Mouse (Mus musculus) neural tube, embryonic 13.5 days (tissue): ENCODE data around the gene Gm6096. TPM values are rescaled to one million over a fixed set of nuclear protein-coding genes. Genes with fewer than 3 reads are reported as not detected.
A peak's percentile ranks its signal among the peaks of the same experiment; 100 is the strongest.
"Not testable (repeated sequence)": the region's sequence is repeated elsewhere in the genome, so short reads cannot be mapped to it uniquely, and the experiment has no call there.

Source experiments
- ATAC-seq: fragments of 200-750 bp; cut with Nextera tagmentation; 2 replicates; pipeline ENCODE4 v1.8.0; 2017; ENCODE audit warnings: low read depth, mild to moderate bottlenecking, moderate TSS enrichment, moderate library complexity
- H3K27ac ChIP-seq: fragments of 300-500 bp; sonication (generic); replicated peaks from 2 replicates; pipeline ENCODE4 v1.5.1; 2015; ENCODE audit warnings: moderate library complexity, mild to moderate bottlenecking, inconsistent platforms
- H3K27me3 ChIP-seq: fragments of 300-500 bp; sonication (generic); 2 replicates; pipeline ENCODE4 v1.6.1; 2015; ENCODE audit warnings: mild to moderate bottlenecking, inconsistent platforms
- H3K36me3 ChIP-seq: fragments of 300-500 bp; sonication (generic); 2 replicates; pipeline ENCODE4 v1.6.1; 2015; ENCODE audit warnings: mild to moderate bottlenecking, inconsistent platforms
- H3K4me1 ChIP-seq: fragments of 300-500 bp; sonication (generic); replicated peaks from 2 replicates; pipeline ENCODE4 v1.6.1; 2015; ENCODE audit warnings: inconsistent platforms
- H3K4me2 ChIP-seq: fragments of 300-500 bp; sonication (generic); 2 replicates; pipeline ENCODE4 v1.6.1; 2015; ENCODE audit warnings: inconsistent platforms, mild to moderate bottlenecking, moderate library complexity
- H3K4me3 ChIP-seq: fragments of 300-500 bp; sonication (generic); 2 replicates; pipeline ENCODE4 v1.5.1; 2015; ENCODE audit warnings: mild to moderate bottlenecking, inconsistent platforms
- H3K9ac ChIP-seq: fragments of 300-500 bp; sonication (generic); 2 replicates; pipeline ENCODE4 v1.6.1; 2015; ENCODE audit warnings: moderate library complexity, mild to moderate bottlenecking, inconsistent platforms
- H3K9me3 ChIP-seq: fragments of 300-500 bp; sonication (generic); 2 replicates; pipeline ENCODE4 v1.6.1; 2016; ENCODE audit warnings: inconsistent platforms
- WGBS: fragments of 180-500 bp; shearing (Covaris S2); methylation state at CpG from one replicate; pipeline ENCODE4 v1.1.7; 2015; 5-methylcytosine and 5-hydroxymethylcytosine counted together
- polyA plus RNA-seq: library from polyadenylated mRNA; unstranded; fragments of >200 nt; fragmentation: Nextera tagmentation; extraction: Ambion mirVana; gene quantifications from 2 replicates; pipeline ENCODE4 v1.2.1, GENCODE M21; 2015

Gene Gm6096
- polyA plus RNA-seq, result not detected in 2 replicates

DNA sequence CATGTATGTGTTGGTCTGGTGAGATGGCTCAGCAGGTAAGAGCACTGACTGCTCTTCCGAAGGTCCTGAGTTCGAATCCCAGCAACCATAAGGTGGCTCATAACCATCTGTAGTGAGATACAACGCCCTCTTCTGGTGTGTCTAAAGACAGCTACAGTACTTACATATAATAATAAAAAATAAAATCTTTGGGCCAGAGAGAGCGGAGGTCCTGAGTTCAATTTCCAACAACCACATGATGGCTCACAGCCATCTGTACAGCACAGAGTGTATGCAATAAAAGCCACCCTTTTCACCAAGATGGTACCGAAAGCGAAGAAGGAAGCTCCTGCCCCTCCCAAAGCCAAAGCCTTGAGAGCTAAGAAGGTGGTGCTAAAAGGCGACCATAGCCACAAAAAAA, at the start of gene Gm6096:
Gm6096 (plus strand) TSS at position 301 of the 400 bp plus-strand sequence.
- Histone ChIP-seq H3K4me1 (no peaks in the 10 kb centered on the region), H3K4me3 (no peak within 1 kb of the TSS), H3K4me2 (no peak within 1 kb of the TSS), H3K9me3 (no peaks in the 10 kb centered on the region), H3K36me3 (peaks cover 62% of the 10 kb centered on the region), H3K9ac (no peak within 1 kb of the TSS), H3K27me3 (no peaks in the 10 kb centered on the region), H3K27ac (no peak within 1 kb of the TSS)
- 94% methylated on average over 7 of the region's 7 CpGs for WGBS
- ATAC-seq, result no peak

DNA sequence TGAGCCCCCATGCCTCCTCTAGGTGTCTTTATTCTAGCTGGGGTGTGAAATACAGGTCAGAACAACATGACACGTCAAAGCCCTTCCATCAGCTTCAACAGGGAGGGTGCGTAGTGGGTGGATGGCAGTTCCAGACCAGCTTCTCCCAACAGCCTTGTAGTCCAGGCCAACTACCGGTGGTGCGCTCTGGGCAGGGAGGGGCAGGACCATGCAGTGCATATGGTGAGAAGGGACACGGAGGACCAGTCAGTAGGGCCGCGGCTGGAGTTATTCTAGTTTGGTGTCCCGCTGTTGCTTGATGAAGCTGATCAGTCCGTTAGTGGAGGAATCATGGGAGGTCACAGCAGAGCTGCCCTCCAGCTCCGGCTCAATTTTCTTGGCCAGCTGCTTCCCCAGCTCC, 48.7 kb upstream of the Gm6096 start:
- H3K27me3 ChIP-seq, H3K4me2 ChIP-seq, ATAC-seq, H3K4me3 ChIP-seq, H3K27ac ChIP-seq, H3K9ac ChIP-seq, H3K9me3 ChIP-seq, H3K4me1 ChIP-seq: not testable (repeated sequence)
- H3K36me3 ChIP-seq, result peaks cover 69% of the 10 kb centered on the region
- WGBS, result 86% methylated on average over 10 of the region's 10 CpGs

DNA sequence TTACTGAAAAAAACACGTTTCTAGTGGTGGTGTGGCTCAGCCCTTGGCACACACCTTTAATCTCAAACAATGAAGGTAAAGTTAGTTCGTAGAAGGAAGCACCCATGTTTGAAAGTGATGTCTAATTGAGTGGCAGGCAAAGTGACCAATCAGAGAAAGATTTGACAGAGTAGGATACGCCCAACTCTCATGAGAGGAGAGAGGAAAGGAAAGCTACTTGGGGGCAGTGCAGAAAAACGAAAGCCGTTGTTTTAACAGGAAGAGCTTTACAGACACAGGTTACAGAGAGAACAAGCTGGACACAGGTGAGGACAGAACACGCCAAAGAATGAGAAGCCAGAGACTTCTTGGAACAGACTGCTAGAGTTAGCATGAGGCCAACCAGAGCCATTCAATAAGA, 44.5 kb upstream of the Gm6096 start:
- Histone ChIP-seq H3K4me3 (no peak overlapping the region), H3K9ac (no peak overlapping the region), H3K27me3 (no peaks in the 10 kb centered on the region), H3K4me1 (no peaks in the 10 kb centered on the region), H3K4me2 (no peak overlapping the region), H3K27ac (no peak overlapping the region), H3K36me3 (peaks cover 100% of the 10 kb centered on the region), H3K9me3 (no peaks in the 10 kb centered on the region)
- no peak for ATAC-seq
- 93% methylated on average over 6 of the region's 6 CpGs for WGBS

DNA sequence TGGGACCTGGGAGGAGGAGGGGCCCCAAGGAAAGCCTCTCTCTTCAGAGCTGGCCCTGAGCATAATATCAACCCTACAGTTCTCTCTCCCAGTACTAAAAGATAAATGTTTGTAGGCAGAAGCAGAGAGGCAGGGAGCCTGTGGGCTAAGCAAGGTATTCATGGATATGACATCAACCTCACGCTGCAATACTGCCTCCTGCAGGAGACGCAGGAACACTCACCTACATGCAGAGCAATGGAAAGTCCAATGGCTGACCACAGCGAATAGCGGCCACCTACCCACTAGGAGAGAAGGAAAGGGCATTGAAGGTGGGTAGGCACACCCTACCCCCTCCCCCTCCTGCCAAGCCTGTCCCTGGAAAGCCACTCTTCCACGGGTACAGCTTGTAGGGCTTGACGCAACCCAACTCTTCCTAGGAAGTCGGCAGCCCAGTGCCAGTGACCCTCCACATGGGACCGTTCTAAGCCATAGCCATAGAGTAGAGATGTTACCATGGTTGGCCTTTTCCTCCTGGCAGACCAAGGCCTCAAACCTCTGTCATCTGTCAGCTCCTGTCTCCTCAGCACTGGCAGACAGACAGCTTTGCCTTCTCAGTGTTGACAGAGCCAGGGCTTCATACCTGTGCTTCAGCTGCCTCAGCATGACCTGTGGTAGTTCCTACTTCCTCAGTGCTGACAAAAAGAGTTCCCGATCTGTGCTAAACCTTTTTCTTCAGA, 42.7 kb upstream of the Gm6096 start:
- H3K9me3 ChIP-seq, result no peaks in the 10 kb centered on the region
- H3K27me3 ChIP-seq, result no peaks in the 10 kb centered on the region
- no peak overlapping the region for H3K9ac ChIP-seq
- 93% methylated on average over 9 of the region's 9 CpGs for WGBS
- H3K4me3 ChIP-seq, result no peak overlapping the region
- peaks cover 100% of the 10 kb centered on the region for H3K36me3 ChIP-seq
- H3K27ac ChIP-seq, result no peak overlapping the region
- H3K4me1 ChIP-seq, result no peaks in the 10 kb centered on the region
- no peak for ATAC-seq
- H3K4me2 ChIP-seq, result no peak overlapping the region

DNA sequence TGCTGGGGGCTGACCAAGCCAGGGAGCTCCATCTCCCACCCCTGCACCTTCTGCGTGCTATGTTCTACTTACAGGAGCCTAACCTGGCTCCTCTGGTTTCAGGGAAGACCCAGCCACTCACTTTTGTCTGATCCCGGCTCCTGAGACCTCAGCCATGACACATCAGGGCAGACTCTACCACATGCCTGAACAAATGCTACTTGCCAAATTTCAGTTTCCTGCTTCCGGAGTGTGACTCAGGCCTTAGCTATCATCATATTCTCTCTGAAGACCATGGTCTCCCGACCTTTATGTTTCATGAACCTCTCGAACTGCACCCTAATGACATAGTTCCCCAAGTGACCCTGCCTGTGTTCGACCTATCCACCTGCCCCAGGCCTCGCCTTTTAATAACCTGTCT, 37.6 kb upstream of the Gm6096 start:
- H3K4me2 ChIP-seq, result no peak overlapping the region
- H3K27ac ChIP-seq, result no peak overlapping the region
- H3K9me3 ChIP-seq, result no peaks in the 10 kb centered on the region
- no peak overlapping the region for H3K9ac ChIP-seq
- H3K27me3 ChIP-seq, result no peaks in the 10 kb centered on the region
- H3K4me1 ChIP-seq, result no peaks in the 10 kb centered on the region
- no peak for ATAC-seq
- no peak overlapping the region for H3K4me3 ChIP-seq
- 97% methylated on average over 7 of the region's 7 CpGs for WGBS
- peaks cover 95% of the 10 kb centered on the region for H3K36me3 ChIP-seq

DNA sequence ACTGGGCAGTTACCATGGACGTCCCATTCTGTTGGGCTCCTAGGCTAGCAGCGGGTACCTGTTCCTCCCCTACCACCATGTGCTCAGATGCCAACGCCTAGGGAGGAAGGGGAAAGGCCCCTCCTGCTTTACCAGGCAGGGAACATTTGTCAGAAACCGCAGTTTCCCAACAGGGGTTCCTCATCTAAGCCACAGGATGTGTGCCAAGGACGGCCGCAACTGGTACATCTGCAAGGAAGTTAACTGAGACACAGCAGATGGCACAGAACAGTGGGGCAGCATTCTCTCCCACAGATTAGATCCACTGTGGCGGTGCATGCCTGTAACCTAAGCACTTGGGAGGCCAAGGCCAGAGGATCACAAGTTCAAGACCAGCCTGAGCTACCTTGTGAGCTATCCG, 36.2 kb upstream of the Gm6096 start:
- H3K9ac ChIP-seq, result no peak overlapping the region
- H3K9me3 ChIP-seq, result no peaks in the 10 kb centered on the region
- H3K27ac ChIP-seq, result no peak overlapping the region
- WGBS, result 88% methylated on average over 8 of the region's 8 CpGs
- no peak overlapping the region for H3K4me2 ChIP-seq
- no peak overlapping the region for H3K4me3 ChIP-seq
- no peaks in the 10 kb centered on the region for H3K27me3 ChIP-seq
- ATAC-seq, result no peak
- peaks cover 92% of the 10 kb centered on the region for H3K36me3 ChIP-seq
- H3K4me1 ChIP-seq, result no peaks in the 10 kb centered on the region

DNA sequence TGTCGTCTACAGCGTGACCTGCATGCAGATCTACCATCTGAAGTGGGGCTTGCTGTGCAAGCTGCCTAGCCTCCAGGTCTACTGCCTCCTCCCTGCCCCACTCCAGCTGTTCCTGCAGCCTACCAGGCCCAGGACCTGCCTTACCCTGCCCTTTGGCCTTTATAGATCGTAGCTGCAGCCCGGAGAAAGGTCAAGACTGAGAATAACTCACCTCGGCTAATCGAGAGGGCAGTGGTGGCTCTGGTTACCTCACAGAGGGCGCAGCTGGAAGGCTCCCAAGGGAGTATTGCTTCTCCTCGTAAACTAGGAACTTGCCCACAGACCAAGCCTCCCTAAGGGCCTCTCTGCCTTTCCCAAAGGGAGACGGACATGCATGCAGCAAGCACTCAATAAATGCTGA, 35.4 kb upstream of the Gm6096 start:
- H3K36me3 ChIP-seq, result peaks cover 92% of the 10 kb centered on the region
- H3K27me3 ChIP-seq, result no peaks in the 10 kb centered on the region
- H3K4me1 ChIP-seq, result no peaks in the 10 kb centered on the region
- no peak for ATAC-seq
- H3K4me2 ChIP-seq, result no peak overlapping the region
- H3K9ac ChIP-seq, result no peak overlapping the region
- no peaks in the 10 kb centered on the region for H3K9me3 ChIP-seq
- no peak overlapping the region for H3K27ac ChIP-seq
- 85% methylated on average over 9 of the region's 9 CpGs for WGBS
- H3K4me3 ChIP-seq, result no peak overlapping the region

DNA sequence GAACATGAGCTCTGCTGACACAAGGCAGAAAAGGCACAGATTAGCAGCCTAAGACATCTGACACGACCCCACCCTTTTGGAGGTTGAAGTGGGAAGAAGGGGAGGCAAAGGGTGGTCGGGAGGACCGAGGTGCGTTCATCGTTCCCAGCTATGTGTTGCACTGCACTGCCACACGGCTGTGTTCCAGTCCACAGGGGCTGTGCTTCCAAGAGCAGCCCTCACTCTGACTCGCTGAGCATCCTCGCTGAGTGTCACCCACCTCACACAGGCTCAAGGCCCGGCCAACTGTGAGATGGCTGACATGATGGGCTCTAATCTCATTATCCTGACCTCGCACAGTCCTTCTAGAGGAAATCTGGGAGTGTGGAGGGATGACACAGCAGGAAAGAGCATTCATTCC, 34.4 kb upstream of the Gm6096 start:
- H3K4me2 ChIP-seq, result no peak overlapping the region
- H3K4me1 ChIP-seq, result no peaks in the 10 kb centered on the region
- 91% methylated on average over 10 of the region's 10 CpGs for WGBS
- H3K27me3 ChIP-seq, result no peaks in the 10 kb centered on the region
- H3K9ac ChIP-seq, result no peak overlapping the region
- H3K27ac ChIP-seq, result no peak overlapping the region
- no peaks in the 10 kb centered on the region for H3K9me3 ChIP-seq
- H3K36me3 ChIP-seq, result peaks cover 92% of the 10 kb centered on the region
- no peak for ATAC-seq
- no peak overlapping the region for H3K4me3 ChIP-seq

DNA sequence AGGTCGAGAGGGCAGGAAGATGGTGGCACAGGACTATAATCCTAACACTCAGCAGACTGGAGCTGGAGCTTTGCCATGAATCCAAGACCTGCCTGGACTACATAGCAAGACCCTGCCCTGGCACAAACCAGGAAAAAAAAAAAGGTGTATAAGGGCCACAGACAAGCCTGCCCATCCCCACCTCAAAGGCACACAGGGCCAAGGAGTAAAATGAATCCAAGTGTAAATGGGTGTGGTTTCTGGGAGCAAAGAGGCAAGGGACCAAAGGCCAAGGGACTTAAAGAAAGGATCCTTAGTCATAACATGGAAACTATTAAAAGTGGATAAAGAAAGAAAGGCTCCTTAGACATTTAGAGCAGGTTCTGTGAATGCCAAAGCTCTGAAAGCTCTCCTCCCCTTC, 32.3 kb upstream of the Gm6096 start:
- Histone ChIP-seq H3K27me3 (no peaks in the 10 kb centered on the region), H3K36me3 (peaks cover 92% of the 10 kb centered on the region), H3K9ac (no peak overlapping the region), H3K27ac (no peak overlapping the region), H3K4me2 (no peak overlapping the region), H3K4me1 (no peaks in the 10 kb centered on the region), H3K9me3 (no peaks in the 10 kb centered on the region), H3K4me3 (no peak overlapping the region)
- no peak for ATAC-seq
- WGBS, result 69% methylated on average over 1 of the region's 1 CpGs

DNA sequence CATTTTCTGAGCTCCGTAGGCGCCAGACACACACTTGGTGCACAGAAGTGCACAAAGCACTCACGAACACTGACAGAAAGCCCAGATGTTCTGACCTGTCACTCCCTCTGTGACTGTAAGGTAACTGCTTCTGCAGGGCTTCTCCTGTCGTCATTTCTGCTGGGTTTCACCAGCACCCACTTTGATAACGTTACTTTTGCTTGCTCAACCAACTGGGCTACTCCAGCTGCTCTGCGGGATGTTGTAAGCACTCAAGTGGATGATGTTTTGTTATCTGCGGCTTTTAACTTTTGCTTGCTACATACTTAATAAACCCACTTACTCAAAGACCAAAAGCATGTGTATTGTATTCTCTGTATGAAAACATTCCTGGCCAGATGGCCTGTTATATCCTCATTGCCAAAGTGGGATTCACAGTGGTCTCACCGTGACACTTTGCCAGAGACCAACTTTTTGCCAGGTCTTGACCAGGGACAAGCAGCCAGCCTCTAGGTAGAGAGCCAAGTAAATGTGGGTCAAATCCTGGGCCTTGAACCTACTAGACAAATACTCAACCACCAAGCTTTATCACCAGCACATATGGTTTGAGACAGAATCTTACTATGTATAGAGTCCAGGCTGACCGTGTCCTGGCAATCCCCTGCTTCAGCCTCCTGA, 29.1 kb upstream of the Gm6096 start:
- no peak for ATAC-seq
- Histone ChIP-seq H3K4me2 (no peak overlapping the region), H3K4me1 (peaks cover 11% of the 10 kb centered on the region; the same call in 1 of the 2 replicates), H3K9me3 (no peaks in the 10 kb centered on the region), H3K27ac (no peak overlapping the region), H3K36me3 (peaks cover 95% of the 10 kb centered on the region), H3K9ac (no peak overlapping the region), H3K4me3 (no peak overlapping the region), H3K27me3 (no peaks in the 10 kb centered on the region)
- 88% methylated on average over 9 of the region's 9 CpGs for WGBS

DNA sequence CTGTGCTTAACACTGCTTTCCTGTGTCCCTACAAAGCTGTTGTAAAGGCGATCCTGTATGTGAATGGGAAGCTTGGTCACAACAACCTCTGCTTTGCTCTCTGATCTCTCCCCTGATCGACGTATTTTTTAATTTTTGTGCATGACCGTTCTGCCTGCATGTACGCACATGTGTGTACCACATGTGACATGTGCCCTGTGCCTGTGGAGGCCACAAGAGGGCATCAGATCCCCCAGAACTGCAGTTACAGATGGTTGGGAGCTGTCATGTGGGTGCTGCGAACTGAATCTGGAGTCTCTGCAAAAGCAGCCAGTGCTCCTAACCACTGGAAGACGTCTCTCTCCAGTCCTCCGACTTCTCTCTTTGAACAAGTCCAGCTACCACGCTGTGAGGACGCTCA, 28.5 kb upstream of the Gm6096 start:
- H3K9me3 ChIP-seq, result no peaks in the 10 kb centered on the region
- H3K27me3 ChIP-seq, result no peaks in the 10 kb centered on the region
- no peak overlapping the region for H3K4me2 ChIP-seq
- H3K4me3 ChIP-seq, result no peak overlapping the region
- no peak for ATAC-seq
- peaks cover 17% of the 10 kb centered on the region for H3K4me1 ChIP-seq
- no peak overlapping the region for H3K9ac ChIP-seq
- no peak overlapping the region for H3K27ac ChIP-seq
- 92% methylated on average over 10 of the region's 10 CpGs for WGBS
- H3K36me3 ChIP-seq, result peaks cover 96% of the 10 kb centered on the region

DNA sequence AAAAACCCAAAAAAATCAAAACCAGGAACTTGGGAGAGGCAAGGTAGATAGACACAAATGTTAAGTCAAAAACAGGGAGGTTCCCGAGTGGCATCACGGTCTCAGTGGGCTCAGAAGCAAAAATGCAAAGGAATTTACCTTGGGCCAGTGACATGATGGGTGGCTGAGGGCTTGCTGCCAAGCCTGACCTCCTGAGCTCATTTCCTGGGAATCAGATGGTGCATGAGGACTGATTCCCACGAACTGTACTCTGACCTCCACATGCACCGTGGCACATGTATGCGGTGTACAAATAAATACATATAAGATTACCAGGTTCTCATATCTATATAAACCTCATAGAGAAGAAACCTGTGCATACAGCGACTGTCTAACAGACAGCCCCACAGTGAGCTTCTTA, 26.5 kb upstream of the Gm6096 start:
- no peak overlapping the region for H3K27ac ChIP-seq
- 94% methylated on average over 6 of the region's 6 CpGs for WGBS
- ATAC-seq, result no peak
- H3K4me1 ChIP-seq, result peaks cover 37% of the 10 kb centered on the region
- no peak overlapping the region for H3K4me3 ChIP-seq
- no peak overlapping the region for H3K9ac ChIP-seq
- H3K27me3 ChIP-seq, result no peaks in the 10 kb centered on the region
- H3K36me3 ChIP-seq, result peaks cover 83% of the 10 kb centered on the region
- no peak overlapping the region for H3K4me2 ChIP-seq
- no peaks in the 10 kb centered on the region for H3K9me3 ChIP-seq

DNA sequence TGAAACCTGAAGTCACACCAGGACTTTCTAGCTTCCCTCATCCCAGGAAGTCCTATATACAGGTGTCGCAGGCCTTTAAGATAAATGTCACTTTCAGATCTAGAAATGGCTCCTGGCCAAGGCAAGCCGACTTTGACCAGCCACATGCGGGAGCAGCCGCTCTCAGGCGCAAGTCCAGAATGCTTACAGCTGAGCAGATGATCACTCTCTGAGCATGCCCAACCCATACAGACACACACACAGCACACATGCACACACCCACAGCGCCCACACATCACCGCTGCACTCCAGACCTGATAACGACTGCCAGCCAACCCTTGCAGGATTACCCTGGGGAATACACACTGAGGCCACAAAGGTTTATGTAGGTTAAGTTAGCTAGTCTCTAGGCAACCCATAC, 24.8 kb upstream of the Gm6096 start:
- 86% methylated on average over 8 of the region's 8 CpGs for WGBS
- no peak overlapping the region for H3K4me2 ChIP-seq
- no peak overlapping the region for H3K27ac ChIP-seq
- peak overlapping the region; percentile 41 for H3K9ac ChIP-seq
- no peaks in the 10 kb centered on the region for H3K9me3 ChIP-seq
- ATAC-seq, result no peak
- H3K27me3 ChIP-seq, result no peaks in the 10 kb centered on the region
- H3K36me3 ChIP-seq, result peaks cover 65% of the 10 kb centered on the region
- H3K4me3 ChIP-seq, result no peak overlapping the region
- H3K4me1 ChIP-seq, result peaks cover 48% of the 10 kb centered on the region
